Mouse (Mus musculus) adrenal gland, adult 2 months (tissue): Measurements from ENCODE around the gene Plekho1. TPM values are rescaled to one million over a fixed set of nuclear protein-coding genes. Genes with fewer than 3 reads are reported as not detected.

Experiments
- DNase-seq: peaks from one replicate; pipeline ENCODE4 v3.0.0; 2021
- polyA plus RNA-seq: library from polyadenylated mRNA; depleted of rRNA; stranded (reverse); fragments of >200 nt; gene quantifications from 2 replicates; pipeline ENCODE4 v1.2.3, GENCODE M21; 2012
- total RNA-seq, 2 experiments: library from RNA; stranded (reverse); gene quantifications; 2 replicates each; pipeline ENCODE4 v1.2.3; 2021

The Plekho1 gene
- total and polyA plus RNA-seq, 3 experiments, result 12.9 to 24.7 (median 13.8) TPM

- DNase-seq, result no peak
These were observed 12.7 kb upstream of the Plekho1 start for GRCm38 (mm10) chr3:96008463-96008862.

GRCm38 (mm10) chr3:96001560-96001959, 5.8 kb upstream of the Plekho1 start:
- no peak for DNase-seq

DNA sequence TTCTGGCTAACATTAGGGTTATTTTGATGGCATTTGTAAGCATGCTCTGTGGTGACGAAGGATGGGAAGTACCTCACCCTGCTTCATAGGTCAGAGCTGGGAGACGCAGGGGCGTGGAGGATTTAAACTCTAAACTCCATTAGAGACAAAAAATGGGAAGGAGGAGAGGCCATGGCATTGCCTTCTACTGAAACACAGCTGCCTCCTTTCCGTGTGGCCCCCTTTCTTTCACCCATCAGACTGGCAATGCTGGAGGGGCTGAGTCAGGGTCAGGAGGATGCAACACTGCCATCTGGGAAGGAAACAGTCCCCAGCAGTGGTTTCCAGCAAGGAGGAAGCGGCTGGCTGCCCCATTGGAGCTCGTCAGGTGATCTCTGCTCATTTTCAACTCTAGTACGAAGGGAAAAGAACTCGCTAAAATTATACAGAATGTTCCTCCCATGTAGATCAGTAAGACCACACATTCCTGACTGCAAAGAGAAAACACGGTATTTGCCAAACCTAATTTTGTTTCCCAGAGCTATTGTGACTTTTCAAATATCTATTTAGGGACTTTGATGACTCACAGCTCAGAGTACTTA, 5.2 kb upstream of the Plekho1 start:
- no peak for DNase-seq

DNA sequence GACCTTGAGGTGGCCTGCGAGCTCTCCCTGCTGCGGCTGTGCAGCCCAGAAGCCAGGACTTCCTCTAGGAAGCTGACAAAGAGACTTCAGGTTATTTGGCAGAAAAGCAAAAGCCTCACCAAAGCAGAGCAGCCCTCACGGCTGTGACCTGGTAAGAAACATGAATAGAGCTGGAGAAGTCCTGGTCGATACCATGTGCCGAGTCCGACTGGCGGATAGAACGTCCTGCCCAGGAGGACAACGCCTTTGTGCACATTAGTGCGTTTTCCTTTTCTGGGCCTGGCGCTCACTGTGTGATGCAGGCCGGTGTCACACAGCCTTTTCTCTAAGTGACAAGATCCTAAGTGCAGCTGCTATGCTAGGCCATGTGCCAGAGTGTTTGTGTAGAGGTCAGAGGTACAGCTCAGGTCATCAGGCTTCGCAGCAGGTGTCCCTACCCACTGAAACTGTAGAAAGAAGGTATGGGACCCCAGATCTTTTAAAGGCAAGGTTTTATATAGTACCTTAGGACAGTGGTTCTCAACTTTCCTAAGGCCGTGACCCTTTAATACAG, 4.4 kb upstream of the Plekho1 start:
- peak; percentile 45 for DNase-seq

- DNase-seq, result no peak
These were observed 3.7 kb upstream of the Plekho1 start for GRCm38 (mm10) chr3:95999308-96000079.

- DNase-seq, result no peak
These were observed 1.5 kb upstream of the Plekho1 start for GRCm38 (mm10) chr3:95997203-95997721.

GRCm38 (mm10) chr3:95996451-95997073, 761 bp upstream of the Plekho1 start:
- DNase-seq, result no peak

GRCm38 (mm10) chr3:95994975-95995801, 613 bp downstream of the Plekho1 start:
- DNase-seq, result no peak

- no peak for DNase-seq
These were observed 1.4 kb downstream of the Plekho1 start for GRCm38 (mm10) chr3:95994381-95994846.

DNA sequence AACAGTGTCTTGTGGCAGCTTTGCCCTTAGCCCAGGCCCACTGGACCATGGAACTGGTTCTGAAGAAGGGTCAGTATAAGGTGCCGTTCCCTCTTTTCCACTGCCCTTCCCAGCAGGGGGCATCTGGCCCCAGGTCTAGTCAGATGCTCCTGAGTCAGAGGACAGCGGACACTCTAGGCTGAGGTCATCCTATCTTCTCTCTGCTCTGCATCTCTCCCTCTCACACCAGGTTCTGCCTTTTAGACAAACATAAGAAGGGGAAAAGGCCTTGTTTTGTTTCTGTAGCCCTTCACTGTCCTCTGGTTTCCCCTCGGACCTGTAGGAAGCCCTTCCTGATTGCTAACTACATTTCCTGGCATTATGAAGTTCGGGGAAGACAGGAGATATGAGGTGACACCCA, 1.9 kb downstream of the Plekho1 start:
- peak; percentile 38 for DNase-seq

DNA sequence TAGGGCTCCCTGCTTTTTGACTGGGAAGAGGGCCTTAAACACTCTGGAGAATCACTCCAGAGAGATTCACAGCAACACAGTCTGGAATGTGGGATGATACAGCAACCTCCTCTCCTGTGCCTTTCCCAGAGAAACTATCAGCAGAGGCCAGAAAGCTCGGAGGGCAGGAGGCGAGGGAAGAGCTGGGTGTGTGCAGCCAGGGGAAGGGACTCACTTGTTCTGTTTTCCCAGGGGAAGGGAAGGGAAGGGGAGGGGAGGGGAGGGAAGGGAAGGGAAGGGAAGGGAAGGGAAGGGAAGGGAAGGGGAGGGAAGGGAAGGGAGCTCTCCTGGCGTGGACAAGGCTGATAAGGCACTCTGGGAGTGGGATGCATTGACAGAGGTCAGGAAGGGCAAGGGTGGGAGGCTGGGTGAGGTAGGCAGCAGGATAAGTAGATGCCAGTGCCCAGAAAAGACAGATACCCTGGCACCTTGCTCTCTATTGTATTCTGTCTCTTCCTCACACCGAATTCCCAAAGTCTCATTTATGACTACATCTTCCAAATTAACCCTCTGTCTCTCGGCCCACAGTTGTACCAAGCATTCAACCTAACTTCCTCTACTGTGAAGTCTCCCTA, 2.7 kb downstream of the Plekho1 start:
- no peak for DNase-seq

DNA sequence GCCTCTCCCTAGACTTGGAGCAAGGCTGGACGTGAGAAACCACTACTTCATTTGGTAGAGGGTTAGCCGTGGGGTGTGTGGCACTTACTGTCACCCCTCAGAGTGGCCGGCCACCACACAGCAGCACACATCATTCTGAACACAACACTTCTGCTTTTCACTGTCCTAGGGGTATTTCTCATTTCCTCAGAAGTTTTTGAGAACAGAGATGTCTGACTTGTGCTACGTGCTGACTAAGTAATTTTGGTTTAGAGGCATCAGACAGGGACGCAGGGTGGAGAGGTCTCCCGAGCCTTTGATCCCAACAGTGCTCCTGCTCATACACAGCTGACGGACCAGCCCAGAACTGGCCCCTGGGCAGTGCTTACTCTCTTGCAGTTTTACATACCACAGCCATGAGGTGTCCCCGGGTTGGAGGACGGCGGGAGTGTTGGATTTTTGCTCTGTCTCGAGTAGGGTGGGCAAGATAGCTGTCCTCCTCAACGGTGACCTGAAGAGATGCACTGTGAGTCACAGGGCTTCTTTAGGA, 5.3 kb downstream of the Plekho1 start:
- DNase-seq, result no peak

DNA sequence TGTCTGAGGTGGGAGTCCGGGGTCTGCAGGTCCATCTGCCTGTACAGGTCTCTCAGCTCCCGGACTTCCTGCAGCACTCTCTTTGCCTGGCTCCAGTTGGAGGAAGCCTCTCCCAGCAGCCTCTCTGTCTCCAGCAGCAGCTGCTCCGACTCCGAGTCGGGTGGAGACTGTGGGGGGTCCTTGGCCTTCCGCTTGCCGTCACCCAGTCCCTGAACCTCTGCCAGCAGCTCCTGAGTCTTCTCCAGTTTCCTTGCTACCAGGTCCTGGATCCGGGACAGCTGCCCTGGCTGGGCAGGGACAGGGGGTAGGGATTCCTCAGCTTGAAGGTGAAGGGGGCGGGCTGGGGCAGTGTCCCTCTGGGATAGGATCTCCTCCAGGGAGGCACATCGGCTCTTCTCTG, 6.8 kb downstream of the Plekho1 start:
- DNase-seq, result peak; percentile 73

DNA sequence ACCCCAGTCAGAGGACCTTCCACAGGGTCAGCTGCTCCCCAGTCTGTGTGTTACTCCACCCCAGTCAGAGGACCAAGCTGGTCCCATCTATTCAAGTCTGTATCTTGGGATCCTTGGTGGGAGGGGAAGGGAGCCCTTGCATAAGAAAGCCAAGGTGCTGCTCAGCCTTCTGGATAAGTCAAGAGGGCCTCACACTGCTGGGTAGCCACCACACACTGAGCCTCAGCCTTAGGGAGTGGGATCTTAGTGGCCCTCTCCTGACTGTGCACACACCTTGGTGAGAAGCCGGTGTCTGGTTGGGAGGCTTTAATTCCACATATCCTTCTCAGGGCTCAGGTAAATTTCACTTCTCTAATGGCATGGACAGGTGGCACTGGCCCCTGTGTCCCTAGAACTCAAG, 7.7 kb downstream of the Plekho1 start:
- no peak for DNase-seq

GRCm38 (mm10) chr3:95987386-95988110, 8.3 kb downstream of the Plekho1 start:
- no peak for DNase-seq

GRCm38 (mm10) chr3:95986984-95987383, 8.8 kb downstream of the Plekho1 start:
- no peak for DNase-seq

DNA sequence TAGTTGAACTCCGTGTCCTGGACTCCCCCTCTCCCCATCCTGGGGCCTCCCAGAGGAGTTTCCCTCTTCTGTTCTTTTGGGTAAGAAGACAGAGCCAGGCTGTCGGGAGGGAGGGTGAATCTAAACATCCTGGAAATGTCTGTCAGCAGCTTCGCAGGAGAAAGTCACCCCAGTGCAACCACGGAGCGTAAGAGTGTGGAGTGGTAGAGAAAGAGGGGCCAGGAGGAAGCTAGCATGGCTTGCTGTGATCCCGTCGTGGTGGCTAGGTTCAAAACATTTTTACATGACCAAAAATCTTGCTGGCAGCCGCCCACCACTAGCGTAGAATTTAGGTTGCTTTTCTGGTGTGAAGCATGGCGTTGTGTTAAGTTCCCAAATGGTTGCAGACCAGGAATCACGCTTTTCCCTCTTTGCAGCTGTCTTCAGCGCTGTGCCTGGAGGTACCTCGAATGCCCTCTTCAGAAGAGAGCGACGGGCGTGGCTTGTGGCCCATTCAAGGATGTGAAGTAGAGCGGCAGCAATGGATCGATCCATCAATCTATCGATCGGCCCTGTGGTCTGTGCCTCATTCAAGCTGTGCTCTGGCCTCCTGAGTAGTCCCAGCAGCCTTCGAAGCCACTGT, 9.7 kb downstream of the Plekho1 start:
- DNase-seq, result no peak

DNA sequence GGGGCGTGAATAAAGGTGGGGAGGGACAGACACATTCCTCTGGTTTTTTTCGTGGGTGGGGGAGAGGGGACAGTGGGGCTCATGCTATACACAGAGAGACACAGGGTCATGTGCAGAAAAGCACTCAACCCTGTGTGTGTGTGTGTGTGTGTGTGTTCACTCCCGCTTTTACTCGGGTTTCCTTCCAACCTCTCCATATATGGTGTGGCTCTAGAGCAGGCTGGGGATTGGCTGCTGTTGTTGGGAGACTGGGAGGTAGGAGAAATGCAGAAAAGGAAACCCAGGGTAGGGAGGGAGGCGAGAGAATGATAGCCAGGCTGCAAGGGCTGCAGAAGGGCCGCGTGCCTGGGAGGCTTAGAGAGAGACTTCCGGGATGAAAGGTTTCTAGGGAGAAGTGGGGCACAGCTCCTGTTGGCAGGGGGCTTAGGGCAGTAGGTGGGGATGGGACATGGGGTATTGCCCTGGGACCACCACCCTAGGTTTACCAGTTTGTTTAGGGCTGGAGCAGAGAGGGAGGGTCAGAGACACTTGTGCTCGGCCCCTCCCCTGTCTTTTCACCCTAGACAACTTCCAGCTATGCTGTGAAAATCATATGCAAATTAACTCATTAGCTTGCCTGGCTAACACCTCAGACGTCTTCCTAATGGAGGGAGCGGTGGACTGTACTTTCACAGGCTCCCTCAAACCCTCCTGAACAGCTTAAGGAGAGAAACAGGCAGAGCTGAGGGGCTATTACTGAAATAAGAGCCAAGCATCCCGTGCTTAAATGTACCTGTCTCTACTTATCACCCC, 10.4 kb downstream of the Plekho1 start:
- DNase-seq, result peak; percentile 56

DNA sequence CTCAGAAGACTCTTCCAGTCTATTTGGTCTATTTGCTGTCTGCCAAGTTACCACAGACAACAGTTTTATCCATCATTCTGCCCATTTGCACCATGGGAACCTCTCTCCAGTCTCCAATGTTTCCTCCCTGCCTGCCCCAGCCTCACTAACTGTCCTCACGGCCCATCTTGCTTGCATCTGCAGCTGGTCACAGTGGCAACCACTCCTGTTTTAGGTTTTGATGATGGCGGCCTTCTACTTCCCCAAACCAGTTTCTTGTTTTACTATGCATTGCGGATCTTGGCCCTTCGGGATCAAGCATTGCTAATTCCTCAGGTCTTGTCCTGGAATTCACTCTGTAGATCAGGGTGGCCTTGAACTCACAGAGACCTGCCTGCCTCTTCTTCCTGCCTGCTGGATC, 13.7 kb downstream of the Plekho1 start:
- no peak for DNase-seq
